Mouse (Mus musculus) adrenal gland (tissue): ENCODE data around the gene Creg2.

ENCODE experiments used
- intact Hi-C: fragments of 180-260 bp; cut with DNase I; formaldehyde crosslinking; loops from one replicate; pipeline ENCODE4 v1.15.1; 2025
- long read RNA-seq, 2 experiments: library from polyadenylated mRNA; unstranded; transcript quantifications; one replicate each; pipeline ENCODE4 v2.0.0; 2020; ENCODE audit warnings: borderline replicate concordance in 1 of 2; ENCODE audit not compliant: insufficient replicate concordance in 1 of 2

The Creg2 gene
- long read RNA-seq, experiment 1, full-length matches to known transcripts: 1 of 1 reads
- long read RNA-seq, experiment 1, partial matches to known transcripts: 0 of 1 reads
- long read RNA-seq, experiment 1, other reads (novel, unspliced or antisense): 0 of 1 reads
- long read RNA-seq, experiment 2, partial matches to known transcripts: 1 of 1 reads
- long read RNA-seq, experiment 2, other reads (novel, unspliced or antisense): 0 of 1 reads

DNA sequence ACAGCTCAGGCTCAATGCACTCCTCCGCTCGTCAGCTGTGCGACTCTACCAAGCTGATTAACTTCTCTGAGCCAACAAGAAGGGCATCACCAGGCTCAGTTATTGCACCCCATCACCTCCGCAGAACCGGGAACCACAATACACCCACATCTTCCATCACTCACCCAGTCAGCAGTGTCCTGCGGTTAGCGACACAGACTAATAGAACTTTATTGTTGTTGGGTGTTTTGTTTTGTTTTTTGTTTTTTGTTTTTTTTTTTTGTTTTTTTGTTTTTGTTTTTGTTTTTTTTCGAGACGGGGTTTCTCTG is at the start of gene Creg2:
Gene Creg2 (minus strand): TSS at position 234 of the 308 bp plus-strand sequence.
- intact Hi-C loops: no loop called here

GRCm38 (mm10) chr1:39700599-39701273 is 49.5 kb upstream of the Creg2 start:
- intact Hi-C loops: no loop called here

- intact Hi-C loops: no loop called here
Measured at GRCm38 (mm10) chr1:39698456-39698855, 47.2 kb upstream of the Creg2 start.

DNA sequence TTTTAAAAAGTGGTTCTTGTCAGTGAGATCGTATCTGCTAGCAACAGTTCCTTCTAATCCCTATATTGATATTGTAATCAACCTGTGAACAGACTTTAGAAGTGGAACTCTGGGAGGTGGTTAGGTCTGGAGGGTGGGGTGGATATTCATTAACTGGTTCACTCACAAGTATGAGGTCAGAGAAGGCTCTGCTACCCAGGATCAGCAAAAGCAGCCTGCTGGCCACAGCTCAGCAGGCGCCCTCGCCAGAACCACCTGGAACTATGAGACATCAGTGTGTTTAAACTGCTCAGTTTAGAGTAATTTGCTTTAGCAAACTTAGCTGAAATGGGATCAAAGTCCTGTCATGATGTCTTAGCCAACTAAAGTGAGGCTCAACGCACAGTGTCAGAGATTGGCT is 43.9 kb upstream of the Creg2 start:
- intact Hi-C loops: no loop called here

GRCm38 (mm10) chr1:39694756-39695155 is 43.5 kb upstream of the Creg2 start:
- intact Hi-C loops: no loop called here

GRCm38 (mm10) chr1:39691974-39692373 is 40.7 kb upstream of the Creg2 start:
- intact Hi-C loops: no loop called here

GRCm38 (mm10) chr1:39691061-39691460 is 39.8 kb upstream of the Creg2 start:
- intact Hi-C loops: no loop called here

GRCm38 (mm10) chr1:39688573-39688972 is 37.3 kb upstream of the Creg2 start:
- intact Hi-C loops: loop anchor here (5.0 kb wide), 2 partner anchors 74 to 244 kb away; no protein-coding TSS in a partner anchor

DNA sequence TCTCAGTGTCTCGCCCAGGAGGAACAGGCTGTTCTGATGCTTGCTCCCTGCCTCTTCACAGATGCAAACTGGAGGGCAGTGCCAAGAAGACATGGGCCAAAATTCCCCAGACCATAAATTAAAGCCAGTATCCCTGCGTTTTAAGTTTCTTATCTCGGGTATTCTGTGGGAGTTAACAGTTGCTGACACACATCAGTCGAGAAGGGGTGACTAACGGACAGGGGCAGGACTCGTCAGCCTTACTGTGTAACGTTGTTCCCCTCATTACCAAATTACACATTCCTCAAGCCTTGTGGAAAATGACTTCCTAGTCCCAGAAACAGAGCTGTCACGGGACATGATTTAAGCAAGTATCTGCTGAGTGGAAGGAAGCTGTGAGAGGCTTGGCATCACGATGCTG is 36.0 kb upstream of the Creg2 start:
- intact Hi-C loops: loop anchor here (5.0 kb wide), 2 partner anchors 75 to 245 kb away; no protein-coding TSS in a partner anchor

- intact Hi-C loops: loop anchor here (5.0 kb wide), 2 partner anchors 76 to 246 kb away; no protein-coding TSS in a partner anchor
Measured at GRCm38 (mm10) chr1:39685841-39686240, 34.6 kb upstream of the Creg2 start.

DNA sequence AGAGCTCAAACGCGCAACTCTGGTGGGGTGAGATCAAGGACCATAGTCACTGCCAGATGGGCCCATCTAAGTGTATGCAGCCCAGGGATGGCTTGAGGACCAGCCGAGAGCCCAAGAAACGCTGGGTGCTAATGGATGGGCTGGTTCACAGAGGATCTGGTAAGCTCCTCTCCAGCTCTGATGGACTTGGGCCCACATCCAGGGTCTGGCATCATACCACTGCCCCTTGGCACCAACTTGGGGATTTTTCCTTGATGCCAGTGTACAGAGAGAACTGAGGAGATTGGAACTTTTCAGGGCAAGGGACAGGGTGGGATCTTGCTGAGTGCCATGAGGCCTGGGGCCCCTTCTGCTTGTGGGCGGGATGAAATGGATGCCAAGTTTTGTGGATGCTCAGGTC is 30.4 kb upstream of the Creg2 start:
- intact Hi-C loops: loop anchor here (5.0 kb wide), 1 partner anchor 301 kb away; no protein-coding TSS in a partner anchor

- intact Hi-C loops: loop anchor here (5.0 kb wide), 1 partner anchor 302 kb away; no protein-coding TSS in a partner anchor
Measured at GRCm38 (mm10) chr1:39680546-39680945, 29.3 kb upstream of the Creg2 start.

- intact Hi-C loops: no loop called here
Measured at GRCm38 (mm10) chr1:39678883-39679282, 27.6 kb upstream of the Creg2 start.

DNA sequence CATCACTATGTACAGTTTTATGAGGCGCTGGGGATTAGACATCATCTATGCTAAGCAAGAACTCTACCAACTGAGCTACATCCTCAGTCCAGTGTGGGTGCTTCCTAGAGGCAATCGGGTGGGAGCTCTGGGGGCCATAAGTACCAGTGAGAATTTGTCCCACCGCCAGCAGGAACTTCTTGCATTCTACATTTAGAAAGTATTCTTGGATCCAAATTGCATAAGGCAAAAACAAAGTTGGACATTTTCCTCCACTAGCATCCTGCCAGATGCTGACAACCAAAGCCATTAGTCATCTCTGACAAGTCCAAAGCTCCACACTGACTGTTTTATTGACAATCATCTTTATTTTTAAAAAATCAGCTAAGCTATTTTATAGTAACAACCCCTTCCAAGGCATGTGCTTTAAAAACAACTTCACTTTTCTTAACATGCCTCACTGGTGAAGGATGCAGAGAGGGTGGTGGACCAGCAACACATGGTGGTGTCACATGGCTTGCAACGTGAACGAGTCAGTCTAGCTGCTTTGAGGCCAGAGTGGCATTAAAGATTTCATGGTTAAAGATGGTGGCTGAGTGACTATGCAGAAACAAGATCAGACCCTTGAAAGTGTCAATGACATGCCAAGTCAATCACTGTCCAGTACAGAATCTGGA is 25.1 kb upstream of the Creg2 start:
- intact Hi-C loops: no loop called here

GRCm38 (mm10) chr1:39672362-39673105 is 21.3 kb upstream of the Creg2 start:
- intact Hi-C loops: no loop called here

DNA sequence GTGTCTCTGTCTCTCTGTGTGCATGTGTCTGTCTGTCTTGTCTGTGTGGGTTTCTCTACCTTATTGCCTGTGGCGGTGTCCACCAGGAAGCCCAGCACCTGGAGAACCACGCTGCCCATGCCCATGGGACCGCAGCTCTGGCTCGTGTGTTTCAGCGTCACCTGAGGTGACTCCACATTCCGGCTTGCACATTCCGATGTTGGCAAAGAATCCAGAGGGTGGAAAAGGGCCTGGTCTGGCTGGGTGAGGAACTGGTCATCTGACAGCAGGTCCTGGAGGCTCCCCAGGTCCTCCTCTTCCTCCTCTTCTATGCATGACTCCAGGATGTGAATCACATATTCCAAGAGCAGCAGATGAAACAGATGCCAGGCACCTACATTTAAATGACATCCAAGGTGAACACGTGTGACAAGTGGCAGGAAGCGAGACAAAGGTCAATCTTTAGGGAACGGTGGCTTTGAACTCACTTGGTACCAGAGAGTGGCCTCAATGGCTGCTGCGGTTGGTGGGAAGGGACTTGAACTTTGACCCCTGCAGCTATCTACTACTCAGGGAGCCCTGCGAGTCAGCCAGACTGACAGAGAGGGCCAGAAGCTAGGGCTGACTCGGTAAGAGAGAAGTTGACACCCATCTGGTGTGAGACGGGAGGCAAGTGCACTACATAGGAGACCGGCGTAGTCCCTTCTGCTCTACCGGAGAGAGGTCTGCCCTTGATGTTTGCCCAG is 19.1 kb upstream of the Creg2 start:
- intact Hi-C loops: no loop called here

DNA sequence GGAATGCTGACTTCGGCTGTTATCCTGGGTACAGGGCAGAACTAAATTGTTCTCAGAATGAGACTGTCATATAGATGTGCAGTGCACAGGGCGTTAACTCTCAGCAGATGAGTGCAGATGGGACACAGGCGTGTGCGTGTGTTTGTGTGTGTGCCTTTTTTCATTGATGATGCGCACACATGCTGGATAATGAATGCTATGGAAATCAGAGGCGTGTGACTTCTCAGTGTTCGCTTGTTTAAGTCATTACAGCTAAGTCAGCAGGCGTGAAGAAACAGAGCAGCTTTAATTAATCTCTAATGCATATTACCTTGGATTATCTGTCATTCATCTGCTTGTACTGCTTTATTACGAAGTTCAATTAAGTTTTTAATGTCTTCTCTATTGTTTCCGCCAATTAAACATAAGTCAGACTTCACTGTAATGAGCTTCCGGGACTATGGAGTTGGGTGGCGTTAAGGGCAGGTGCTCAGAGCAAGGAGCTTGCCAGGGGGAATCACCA is 15.5 kb upstream of the Creg2 start:
- intact Hi-C loops: no loop called here

DNA sequence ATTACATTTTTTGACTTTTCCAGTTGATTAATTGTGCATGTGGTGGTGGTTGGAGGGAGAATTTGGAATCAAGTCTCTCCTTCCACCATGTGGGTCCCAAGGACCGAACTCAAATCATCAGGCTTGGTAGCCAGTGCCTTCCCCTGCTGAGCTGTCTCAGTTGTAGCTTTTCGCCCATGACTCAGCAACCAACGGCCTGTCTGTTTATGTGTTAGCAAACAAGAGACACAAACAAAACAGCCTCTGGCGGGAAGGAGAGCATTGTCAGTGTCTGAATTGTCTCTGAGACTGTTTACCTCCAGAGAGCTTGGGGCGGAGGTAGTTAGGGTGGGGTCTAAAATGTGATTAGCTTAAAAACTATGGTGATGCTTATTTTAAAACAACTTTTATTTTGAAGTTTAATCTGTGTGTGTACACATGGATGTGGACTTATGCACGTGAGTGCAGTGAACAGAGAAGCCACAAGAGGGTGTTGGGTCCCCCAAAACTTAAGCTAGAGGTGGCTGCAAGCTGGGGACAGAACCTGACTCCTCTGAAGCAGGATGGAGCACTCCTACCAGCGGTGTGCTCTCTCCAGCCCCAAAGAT is 12.9 kb upstream of the Creg2 start:
- intact Hi-C loops: no loop called here

- intact Hi-C loops: no loop called here
Measured at GRCm38 (mm10) chr1:39663050-39663449, 11.8 kb upstream of the Creg2 start.

GRCm38 (mm10) chr1:39656976-39657529 is 5.8 kb upstream of the Creg2 start:
- intact Hi-C loops: no loop called here
